Mouse (Mus musculus): Measurements from ENCODE around the gene Smim7. TPM values are rescaled to one million over a fixed set of nuclear protein-coding genes. Genes with fewer than 3 reads are reported as not detected.

Smim7 gene
- polyA plus RNA-seq, 1 experiment from 2014 or later, result 128 TPM

- peak overlapping the region; percentile 88; the same call in 1 of the 2 replicates for H3K27ac ChIP-seq (replicated peaks)
- no peaks in the 10 kb centered on the region for H3K27me3 ChIP-seq
- H3K36me3 ChIP-seq, result peaks cover 16% of the 10 kb centered on the region
- no peak for ATAC-seq (replicated peaks)
- peak overlapping the region; percentile 97 for H3K4me2 ChIP-seq (replicated peaks)
- H3K4me3 ChIP-seq, result peak overlapping the region; percentile 53
- peak overlapping the region; percentile 66 for H3K9ac ChIP-seq (replicated peaks)
- WGBS, result 8% methylated on average over 10 of the region's 10 CpGs
- peaks cover 37% of the 10 kb centered on the region for H3K4me1 ChIP-seq
- H3K9me3 ChIP-seq, result no peaks in the 10 kb centered on the region
Observed at GRCm38 (mm10) chr8:72572507-72572906, 1.6 kb upstream of the Smim7 start.

DNA sequence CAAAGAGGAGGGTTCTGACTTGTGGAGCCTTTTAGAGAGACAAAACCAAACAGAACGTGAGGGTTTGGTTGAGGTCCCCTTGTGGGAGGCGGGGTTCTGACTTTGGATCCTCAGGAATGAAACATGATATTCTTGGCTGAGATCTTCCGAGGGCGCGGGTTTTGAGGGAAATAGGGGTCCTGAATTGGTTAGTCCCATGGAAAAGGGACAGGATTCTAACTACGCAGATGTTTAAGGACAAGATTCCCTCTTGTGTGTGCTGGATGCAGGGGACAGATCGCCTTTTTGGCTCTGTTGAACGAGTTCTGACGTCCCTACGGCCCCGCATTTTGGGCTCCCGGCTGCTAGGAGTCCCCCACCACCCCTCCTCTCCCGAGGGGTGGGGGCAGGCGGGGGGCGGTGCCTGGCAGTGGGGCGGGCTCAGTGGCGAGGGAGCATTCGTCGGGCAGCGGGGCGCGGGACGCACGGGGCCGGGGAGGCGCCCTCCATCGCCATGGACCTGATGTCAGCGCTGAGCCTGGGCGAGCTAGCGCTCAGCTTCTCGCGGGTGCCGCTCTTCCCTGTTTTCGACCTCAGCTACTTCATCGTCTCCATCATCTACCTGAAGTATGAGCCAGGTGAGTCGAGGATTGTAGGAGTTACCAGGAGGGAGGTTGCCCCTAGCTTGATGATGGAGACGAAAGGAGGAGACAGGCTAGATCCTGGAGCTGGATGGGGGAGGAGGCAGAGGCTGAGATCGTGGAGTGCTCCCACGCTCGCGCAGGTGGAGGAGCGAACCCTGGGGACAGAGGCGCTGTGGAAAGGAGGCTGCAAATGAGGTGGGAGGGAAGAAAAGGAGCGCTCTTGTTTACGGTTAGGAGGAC is 954 bp upstream of the Smim7 start, which contains the start of gene Tmem38a:
Gene Tmem38a (plus strand): TSS at position 445 of the 863 bp plus-strand sequence.
- Histone ChIP-seq H3K9ac (replicated peaks) (peak within 1 kb of the TSS; percentile 66), H3K4me2 (replicated peaks) (peak within 1 kb of the TSS; percentile 97), H3K4me3 (peak within 1 kb of the TSS; percentile 53), H3K27ac (replicated peaks) (peak within 1 kb of the TSS; percentile 88), H3K9me3 (no peaks in the 10 kb centered on the region), H3K4me1 (peaks cover 37% of the 10 kb centered on the region), H3K36me3 (peaks cover 22% of the 10 kb centered on the region), H3K27me3 (no peaks in the 10 kb centered on the region)
- under 1% methylated on average over 45 of the region's 45 CpGs for WGBS
- peak; percentile 38 for ATAC-seq (replicated peaks)

DNA sequence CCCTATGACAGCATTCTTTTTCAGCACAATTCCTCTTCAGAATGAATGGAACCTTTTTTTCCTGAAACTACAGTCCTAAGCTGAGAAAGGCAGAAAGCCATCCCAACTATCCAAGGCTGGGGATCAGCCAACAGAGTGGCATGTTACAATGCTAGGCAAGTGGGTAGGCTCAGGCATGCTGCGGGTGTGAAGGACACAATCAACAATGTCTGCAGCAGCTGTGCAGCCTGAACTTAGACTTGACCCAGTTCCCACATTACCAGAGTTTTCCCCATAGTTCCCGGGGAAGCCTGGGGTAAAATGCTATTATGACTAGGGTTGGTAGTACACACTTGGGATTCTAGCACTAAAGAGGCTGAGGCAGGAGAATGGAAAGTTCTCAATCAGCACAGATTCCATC is 4.9 kb downstream of the Smim7 start:
- Histone ChIP-seq H3K4me3 (no peak overlapping the region), H3K9ac (replicated peaks) (no peak overlapping the region), H3K9me3 (no peaks in the 10 kb centered on the region), H3K4me1 (peaks cover 17% of the 10 kb centered on the region), H3K36me3 (peaks cover 58% of the 10 kb centered on the region), H3K27me3 (no peaks in the 10 kb centered on the region), H3K4me2 (replicated peaks) (no peak overlapping the region), H3K27ac (replicated peaks) (no peak overlapping the region)
- ATAC-seq (replicated peaks), result no peak
- WGBS, result 96% methylated on average over 2 of the region's 2 CpGs

DNA sequence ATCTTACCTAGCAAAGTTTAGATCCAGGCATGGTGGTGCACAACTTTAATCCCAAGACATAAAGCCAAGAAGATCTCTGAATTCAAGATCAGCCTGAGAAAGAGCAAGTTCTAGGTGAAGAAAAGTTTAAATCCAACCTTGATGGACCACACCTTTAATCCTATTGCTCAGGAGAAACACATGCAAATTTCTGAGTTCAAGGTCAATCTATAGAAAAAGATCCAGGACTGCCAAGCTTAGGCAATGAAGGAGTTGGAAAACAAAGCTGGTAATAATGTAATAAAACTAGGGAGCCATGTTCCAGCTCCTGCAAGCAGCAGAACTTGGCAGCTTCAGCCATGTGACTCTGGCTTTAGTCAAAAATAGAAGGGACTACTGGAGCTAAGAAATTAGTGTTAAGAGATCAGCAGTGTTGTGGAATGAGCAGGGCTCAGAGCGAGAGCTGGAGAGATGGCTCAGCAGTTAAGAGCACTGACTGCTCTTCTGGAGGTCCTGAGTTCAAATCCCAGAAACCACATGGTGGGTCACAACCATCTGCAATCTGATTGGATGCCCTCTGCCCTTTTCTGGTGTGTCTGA is 9.7 kb downstream of the Smim7 start:
- Histone ChIP-seq H3K4me2 (replicated peaks) (no peak overlapping the region), H3K4me1 (no peaks in the 10 kb centered on the region), H3K4me3 (no peak overlapping the region), H3K36me3 (peaks cover 50% of the 10 kb centered on the region), H3K9ac (replicated peaks) (no peak overlapping the region), H3K27me3 (no peaks in the 10 kb centered on the region), H3K9me3 (no peaks in the 10 kb centered on the region), H3K27ac (replicated peaks) (no peak overlapping the region)
- ATAC-seq (replicated peaks), result no peak
- 83% methylated on average over 1 of the region's 1 CpGs for WGBS

GRCm38 (mm10) chr8:72555770-72556169 is 15.1 kb downstream of the Smim7 start:
- H3K4me2 ChIP-seq (replicated peaks), result no peak overlapping the region
- H3K27me3 ChIP-seq, result no peaks in the 10 kb centered on the region
- H3K36me3 ChIP-seq, result peaks cover 20% of the 10 kb centered on the region
- H3K4me3 ChIP-seq, result no peak overlapping the region
- H3K4me1 ChIP-seq, result peaks cover 6% of the 10 kb centered on the region; the same call in 1 of the 2 replicates
- no peak overlapping the region for H3K9ac ChIP-seq (replicated peaks)
- no peak overlapping the region for H3K27ac ChIP-seq (replicated peaks)
- no peaks in the 10 kb centered on the region for H3K9me3 ChIP-seq
- no peak for ATAC-seq (replicated peaks)
- 38% methylated on average over 4 of the region's 4 CpGs for WGBS

- 10% methylated on average over 5 of the region's 5 CpGs for WGBS
- Histone ChIP-seq H3K9me3 (no peaks in the 10 kb centered on the region), H3K36me3 (no peaks in the 10 kb centered on the region; the same call in 1 of the 2 replicates), H3K9ac (replicated peaks) (peak overlapping the region; percentile 96), H3K4me2 (replicated peaks) (peak overlapping the region; percentile 95), H3K27ac (replicated peaks) (0 out of 2 replicates have a peak overlapping the region, but pooled peaks have one; percentile 92), H3K27me3 (no peaks in the 10 kb centered on the region), H3K4me3 (peak overlapping the region; percentile 95), H3K4me1 (peaks cover 44% of the 10 kb centered on the region)
- no peak for ATAC-seq (replicated peaks)
Observed at GRCm38 (mm10) chr8:72549314-72549892, 21.5 kb downstream of the Smim7 start.

DNA sequence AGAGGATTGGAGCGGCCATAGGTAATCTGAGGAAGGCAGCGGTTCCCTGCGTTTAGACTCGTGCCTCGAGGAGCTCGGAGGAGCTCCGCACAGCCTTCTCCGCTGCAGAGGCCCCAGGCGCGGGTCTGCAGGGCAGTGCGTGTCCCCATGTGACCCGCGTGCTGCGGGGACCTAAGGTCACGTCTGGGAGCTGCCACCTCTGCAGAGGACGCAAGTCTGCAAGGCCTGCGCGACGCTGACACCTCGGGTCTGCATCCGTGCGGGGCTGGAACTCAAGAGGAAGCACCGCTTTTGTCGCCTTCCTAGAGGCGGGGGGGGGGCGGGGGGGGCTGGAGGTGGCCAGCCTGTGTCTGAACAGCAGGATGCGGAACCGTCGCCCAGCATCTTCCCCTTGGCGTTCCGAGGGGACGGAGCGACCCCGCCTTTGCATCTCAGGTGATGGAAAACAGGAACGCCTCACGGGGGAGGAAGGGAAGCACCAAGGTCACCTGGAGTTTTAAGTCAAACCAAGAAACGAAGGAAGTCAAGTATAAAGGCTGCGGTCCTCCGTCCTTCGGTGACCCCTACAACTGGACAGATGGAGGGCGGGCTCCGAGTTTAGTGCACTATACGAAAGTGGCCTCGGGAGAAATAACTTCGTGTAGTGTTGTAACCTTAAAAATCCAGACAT is 22.1 kb downstream of the Smim7 start:
- ATAC-seq (replicated peaks), result no peak

GRCm38 (mm10) chr8:72547802-72548643 is 22.9 kb downstream of the Smim7 start, which contains the start of gene Med26:
TSS of gene Med26 (minus strand) at chr8:72548270.
- Histone ChIP-seq H3K4me1 (peaks cover 44% of the 10 kb centered on the region), H3K27me3 (no peaks in the 10 kb centered on the region), H3K4me2 (replicated peaks) (peak within 1 kb of the TSS; percentile 95), H3K9me3 (no peaks in the 10 kb centered on the region), H3K4me3 (peak within 1 kb of the TSS; percentile 95), H3K9ac (replicated peaks) (peak within 1 kb of the TSS; percentile 96), H3K27ac (replicated peaks) (peak within 1 kb of the TSS; percentile 92), H3K36me3 (no peaks in the 10 kb centered on the region; the same call in 1 of the 2 replicates)
- peak; percentile 95 for ATAC-seq (replicated peaks)
- under 1% methylated on average over 81 of the region's 92 CpGs for WGBS

More for the DNA sequence above, 22.1 kb downstream of the Smim7 start:
- peak overlapping the region; percentile 92 for H3K27ac ChIP-seq (replicated peaks)
- H3K9ac ChIP-seq (replicated peaks), result peak overlapping the region; percentile 96
- H3K4me2 ChIP-seq (replicated peaks), result peak overlapping the region; percentile 95
- WGBS, result under 1% methylated on average over 45 of the region's 45 CpGs
- peaks cover 44% of the 10 kb centered on the region for H3K4me1 ChIP-seq
- H3K4me3 ChIP-seq, result peak overlapping the region; percentile 95
- no peaks in the 10 kb centered on the region; the same call in 1 of the 2 replicates for H3K36me3 ChIP-seq
- no peaks in the 10 kb centered on the region for H3K27me3 ChIP-seq
- no peaks in the 10 kb centered on the region for H3K9me3 ChIP-seq

DNA sequence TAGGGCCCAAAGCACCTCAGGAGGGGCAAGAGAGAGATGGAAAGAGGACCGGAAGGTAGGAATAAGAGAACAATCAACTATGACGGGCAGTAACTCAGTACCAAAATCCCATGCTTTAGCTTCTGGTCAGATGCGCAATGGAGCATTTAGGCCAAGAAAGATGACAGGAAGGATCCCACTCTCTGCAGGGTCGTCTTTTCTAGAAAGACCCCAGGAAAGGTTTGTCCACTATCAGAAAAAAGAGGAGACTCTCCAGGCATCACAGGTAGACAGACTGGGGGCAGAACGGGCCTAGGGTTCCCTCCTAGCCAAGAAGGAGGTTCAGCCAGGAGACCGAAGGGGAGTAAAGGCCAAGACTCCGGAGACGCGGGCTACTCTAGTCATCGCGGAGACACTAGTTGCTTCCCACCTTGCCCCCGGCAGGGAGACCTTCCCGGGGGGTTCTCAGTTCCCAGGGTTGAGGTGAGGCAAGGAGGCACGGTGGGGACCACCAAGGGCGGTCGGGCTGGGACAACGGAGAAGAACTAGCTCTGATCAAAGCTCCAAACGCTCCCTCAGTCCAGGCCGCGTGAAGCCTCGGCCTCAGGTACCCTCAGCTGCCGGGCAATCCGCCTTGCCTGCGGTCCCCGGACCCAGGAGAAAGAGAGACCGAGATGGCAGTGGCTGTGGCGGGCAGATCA is 23.6 kb downstream of the Smim7 start:
- Histone ChIP-seq H3K27ac (replicated peaks) (peak overlapping the region; percentile 92), H3K9ac (replicated peaks) (peak overlapping the region; percentile 96), H3K36me3 (no peaks in the 10 kb centered on the region; the same call in 1 of the 2 replicates), H3K27me3 (no peaks in the 10 kb centered on the region), H3K4me2 (replicated peaks) (peak overlapping the region; percentile 95), H3K4me1 (peaks cover 38% of the 10 kb centered on the region), H3K4me3 (peak overlapping the region; percentile 95), H3K9me3 (no peaks in the 10 kb centered on the region)
- no peak; the same call in 1 of the 2 replicates for ATAC-seq (replicated peaks)
- 2% methylated on average over 27 of the region's 27 CpGs for WGBS

GRCm38 (mm10) chr8:72539234-72539633 is 31.7 kb downstream of the Smim7 start:
- Histone ChIP-seq H3K36me3 (no peaks in the 10 kb centered on the region), H3K9me3 (no peaks in the 10 kb centered on the region), H3K27me3 (no peaks in the 10 kb centered on the region), H3K4me3 (no peak overlapping the region), H3K4me1 (peaks cover 10% of the 10 kb centered on the region), H3K27ac (replicated peaks) (no peak overlapping the region), H3K4me2 (replicated peaks) (no peak overlapping the region), H3K9ac (replicated peaks) (no peak overlapping the region)
- no peak for ATAC-seq (replicated peaks)
